Mouse (Mus musculus) kidney, adult 2 months (tissue): Measurements from ENCODE around the gene Hps6.
A peak's percentile ranks its signal among the peaks of the same experiment; 100 is the strongest.

Source experiments
- CTCF ChIP-seq: fragments of 200-500 bp; conservative IDR thresholded peaks from 2 replicates; pipeline ENCODE4 v1.5.1; 2011; ENCODE audit warnings: low read depth, mild to moderate bottlenecking, control low read depth, low read length, moderate library complexity, mixed read lengths; ENCODE audit not compliant: insufficient read depth, insufficient read length
- POLR2A ChIP-seq: fragments of 200-500 bp; IDR thresholded peaks from one replicate; pipeline ENCODE4 v1.6.1; 2011; ENCODE audit warnings: low read depth, low read length, control low read depth

DNA sequence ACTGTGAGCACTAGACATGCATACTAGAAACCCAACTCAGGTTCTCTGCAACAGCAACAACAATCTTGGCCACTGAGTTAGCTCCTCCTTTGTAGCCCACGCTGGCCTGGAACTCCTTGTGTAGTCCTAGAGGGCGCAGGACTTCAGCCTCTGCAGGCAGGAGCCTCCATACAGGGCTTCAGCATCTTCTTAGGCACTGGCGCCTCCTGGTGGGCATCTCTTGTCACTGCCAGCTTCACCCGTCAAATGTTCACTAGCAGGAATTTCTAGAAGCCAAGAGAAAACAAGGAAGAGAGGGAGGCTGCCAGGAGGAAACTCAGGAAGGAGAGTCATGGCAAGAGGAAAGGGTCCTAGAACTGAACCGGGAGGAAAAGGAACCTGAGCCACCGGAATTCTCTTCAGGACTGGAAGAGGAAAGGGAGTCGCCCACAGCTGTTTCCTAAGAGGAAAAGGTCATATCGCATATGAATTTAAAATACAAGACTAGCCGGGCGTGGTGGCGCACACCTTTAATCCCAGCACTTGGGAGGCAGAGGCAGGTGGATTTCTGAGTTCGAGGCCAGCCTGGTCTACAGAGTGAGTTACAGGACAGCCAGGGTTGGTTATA lies 11.4 kb downstream of the Hps6 start:
- TF ChIP-seq POLR2A, result no peak
- peak; percentile 99 for TF ChIP-seq CTCF
